Mouse (Mus musculus): ENCODE results near the gene Zfp710. TPM values are rescaled to one million over a fixed set of nuclear protein-coding genes. Genes with fewer than 3 reads are reported as not detected.
"Not testable (repeated sequence)": the region's sequence is repeated elsewhere in the genome, so short reads cannot be mapped to it uniquely, and the experiment has no call there.

The Zfp710 gene
- polyA plus RNA-seq, 1 experiment from 2014 or later: 10.3 TPM

- 83% methylated on average over 4 of the region's 4 CpGs for WGBS
- TF ChIP-seq EP300 (optimal IDR thresholded peaks at IDR 0.05) (no peak), CTCF (IDR thresholded peaks at IDR 0.05; ENCODE audit: low read depth) (no peak)
- H3K4me1 ChIP-seq (replicated peaks; ENCODE audit: control insufficient read depth, insufficient read depth): peaks cover 2% of the 10 kb centered on the region
Observed at GRCm38 (mm10) chr7:80047041-80047440, 22.4 kb downstream of the Zfp710 start.

DNA sequence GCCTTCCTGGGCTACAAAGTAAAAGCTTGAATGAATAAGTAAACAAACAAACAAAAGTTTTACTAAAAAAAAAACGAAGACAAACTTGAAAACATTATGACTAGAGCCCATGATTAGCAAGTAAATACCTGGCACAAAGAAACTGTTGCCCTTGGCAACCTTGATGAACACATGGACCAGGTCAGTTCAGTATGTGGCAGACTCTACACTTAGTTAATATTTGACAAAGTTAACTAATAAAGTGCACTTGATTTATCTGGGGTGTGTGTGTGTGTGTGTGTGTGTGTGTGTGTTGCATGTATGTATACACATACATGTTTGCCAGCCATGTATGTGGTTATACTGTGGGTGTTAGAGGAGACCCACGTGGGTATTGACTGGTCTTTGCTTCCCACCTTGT lies 25.1 kb downstream of the Zfp710 start:
- Histone ChIP-seq H3K4me3 (ENCODE audit: low read depth, low read length) (no peak overlapping the region), H3K4me2 (replicated peaks; ENCODE audit: low read depth) (no peak overlapping the region), H3K9ac (ENCODE audit: low read length) (no peak overlapping the region), H3K27me3 (ENCODE audit: control insufficient read depth, insufficient read depth, low read length) (no peaks in the 10 kb centered on the region), H3K27ac (replicated peaks) (no peak overlapping the region), H3K9me3 (ENCODE audit: control insufficient read depth, low read length) (no peaks in the 10 kb centered on the region), H3K36me3 (ENCODE audit: control insufficient read depth, insufficient read depth, low read length) (no peaks in the 10 kb centered on the region), H3K4me1 (replicated peaks; ENCODE audit: control insufficient read depth, insufficient read depth) (peaks cover 7% of the 10 kb centered on the region)
- WGBS: 40% methylated on average over 2 of the region's 2 CpGs
- peak; percentile 48 for ATAC-seq (ENCODE audit: low FRiP score, low TSS enrichment)
- peak; percentile 42 for DNase-seq (ENCODE audit: low spot score)
- TF ChIP-seq CTCF (IDR thresholded peaks at IDR 0.05; ENCODE audit: low read depth) (no peak), EP300 (optimal IDR thresholded peaks at IDR 0.05) (no peak)

More at GRCm38 (mm10) chr7:80047041-80047440, 22.4 kb downstream of the Zfp710 start:
- Histone ChIP-seq H3K4me3 (ENCODE audit: low read depth, low read length) (no peak overlapping the region), H3K27me3 (ENCODE audit: control insufficient read depth, insufficient read depth, low read length) (no peaks in the 10 kb centered on the region), H3K9me3 (ENCODE audit: control insufficient read depth, low read length) (no peaks in the 10 kb centered on the region), H3K9ac (ENCODE audit: low read length) (no peak overlapping the region), H3K4me2 (replicated peaks; ENCODE audit: low read depth) (no peak overlapping the region), H3K36me3 (ENCODE audit: control insufficient read depth, insufficient read depth, low read length) (no peaks in the 10 kb centered on the region), H3K27ac (replicated peaks) (no peak overlapping the region)
- ATAC-seq (ENCODE audit: low FRiP score, low TSS enrichment): no peak
- DNase-seq (ENCODE audit: low spot score): no peak

DNA sequence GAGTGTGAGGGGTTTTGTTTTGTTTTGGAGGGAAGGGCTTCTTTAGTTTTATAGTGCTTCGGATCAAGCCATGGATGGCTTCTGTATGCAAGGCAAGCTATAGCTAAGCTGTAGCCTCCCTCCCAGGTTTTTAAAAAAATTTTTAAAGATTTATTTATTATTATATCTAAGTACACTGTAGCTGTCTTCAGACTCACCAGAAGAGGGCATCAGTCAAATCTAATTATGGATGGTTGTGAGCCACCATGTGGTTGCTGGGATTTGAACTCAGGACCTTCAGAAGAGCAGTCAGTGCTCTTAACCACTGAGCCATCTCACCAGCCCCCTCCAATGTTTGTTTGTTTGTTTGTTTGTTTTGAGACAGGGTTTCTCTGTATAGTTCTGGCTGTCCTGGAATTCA lies 25.8 kb downstream of the Zfp710 start:
- not testable (repeated sequence) for H3K27ac ChIP-seq (replicated peaks); H3K4me3 ChIP-seq (ENCODE audit: low read depth, low read length)
- WGBS: 86% methylated on average over 1 of the region's 1 CpGs

GRCm38 (mm10) chr7:80051835-80052234 lies 27.2 kb downstream of the Zfp710 start:
- Histone ChIP-seq H3K27me3 (ENCODE audit: control insufficient read depth, insufficient read depth, low read length) (no peaks in the 10 kb centered on the region), H3K4me3 (ENCODE audit: low read depth, low read length) (no peak overlapping the region), H3K27ac (replicated peaks) (peak overlapping the region; percentile 69; the same call in 1 of the 2 replicates), H3K4me2 (replicated peaks; ENCODE audit: low read depth) (no peak overlapping the region; the same call in 1 of the 2 replicates), H3K9ac (ENCODE audit: low read length) (no peak overlapping the region), H3K36me3 (ENCODE audit: control insufficient read depth, insufficient read depth, low read length) (no peaks in the 10 kb centered on the region), H3K9me3 (ENCODE audit: control insufficient read depth, low read length) (no peaks in the 10 kb centered on the region), H3K4me1 (replicated peaks; ENCODE audit: control insufficient read depth, insufficient read depth) (peaks cover 11% of the 10 kb centered on the region)
- 31% methylated on average over 6 of the region's 6 CpGs for WGBS
- no peak for DNase-seq (ENCODE audit: low spot score)
- TF ChIP-seq EP300 (optimal IDR thresholded peaks at IDR 0.05): no peak
- no peak for TF ChIP-seq CTCF (IDR thresholded peaks at IDR 0.05; ENCODE audit: low read depth)
- ATAC-seq (ENCODE audit: low FRiP score, low TSS enrichment): no peak

More for the DNA sequence above, 25.8 kb downstream of the Zfp710 start:
- not testable (repeated sequence) for H3K9me3 ChIP-seq (ENCODE audit: control insufficient read depth, low read length); H3K4me2 ChIP-seq (replicated peaks; ENCODE audit: low read depth); DNase-seq (ENCODE audit: low spot score); ATAC-seq (ENCODE audit: low FRiP score, low TSS enrichment); H3K36me3 ChIP-seq (ENCODE audit: control insufficient read depth, insufficient read depth, low read length); H3K4me1 ChIP-seq (replicated peaks; ENCODE audit: control insufficient read depth, insufficient read depth); H3K27me3 ChIP-seq (ENCODE audit: control insufficient read depth, insufficient read depth, low read length); H3K9ac ChIP-seq (ENCODE audit: low read length)

DNA sequence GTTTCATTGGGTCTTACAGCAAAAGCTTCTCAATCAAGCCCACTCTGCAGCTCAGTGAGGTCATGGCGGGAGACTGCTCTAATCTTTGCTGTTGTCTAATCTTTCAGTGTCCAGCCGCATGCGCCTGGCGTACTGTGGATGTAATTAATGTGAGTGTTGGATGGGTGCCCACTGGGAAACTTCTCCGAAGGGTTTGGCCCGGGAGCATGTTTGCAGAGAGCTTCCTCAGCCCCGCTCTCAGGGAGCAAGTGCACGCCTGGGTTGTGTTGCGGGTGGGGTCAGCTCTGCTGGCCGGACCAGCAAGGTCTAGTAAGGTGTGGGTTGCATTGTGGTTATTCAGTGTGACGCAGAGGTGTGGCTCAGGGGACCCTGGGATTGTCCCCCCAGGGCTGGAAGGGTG lies 27.6 kb downstream of the Zfp710 start:
- DNase-seq (ENCODE audit: low spot score) (peak; percentile 79), ATAC-seq (ENCODE audit: low FRiP score, low TSS enrichment) (peak; percentile 15)
- H3K9me3 ChIP-seq (ENCODE audit: control insufficient read depth, low read length): no peaks in the 10 kb centered on the region
- no peak overlapping the region for H3K4me3 ChIP-seq (ENCODE audit: low read depth, low read length)
- TF ChIP-seq CTCF (IDR thresholded peaks at IDR 0.05; ENCODE audit: low read depth): no peak
- TF ChIP-seq EP300 (optimal IDR thresholded peaks at IDR 0.05): no peak
- peaks cover 12% of the 10 kb centered on the region for H3K4me1 ChIP-seq (replicated peaks; ENCODE audit: control insufficient read depth, insufficient read depth)
- H3K4me2 ChIP-seq (replicated peaks; ENCODE audit: low read depth): peak overlapping the region; percentile 24
- 5% methylated on average over 11 of the region's 11 CpGs for WGBS
- no peak overlapping the region for H3K9ac ChIP-seq (ENCODE audit: low read length)
- H3K36me3 ChIP-seq (ENCODE audit: control insufficient read depth, insufficient read depth, low read length): no peaks in the 10 kb centered on the region
- peak overlapping the region; percentile 69 for H3K27ac ChIP-seq (replicated peaks)
- H3K27me3 ChIP-seq (ENCODE audit: control insufficient read depth, insufficient read depth, low read length): no peaks in the 10 kb centered on the region

- Histone ChIP-seq H3K9me3 (ENCODE audit: control insufficient read depth, low read length) (no peaks in the 10 kb centered on the region), H3K4me3 (ENCODE audit: low read depth, low read length) (no peak overlapping the region), H3K36me3 (ENCODE audit: control insufficient read depth, insufficient read depth, low read length) (no peaks in the 10 kb centered on the region), H3K4me2 (replicated peaks; ENCODE audit: low read depth) (no peak overlapping the region), H3K4me1 (replicated peaks; ENCODE audit: control insufficient read depth, insufficient read depth) (peaks cover 12% of the 10 kb centered on the region), H3K9ac (ENCODE audit: low read length) (no peak overlapping the region), H3K27ac (replicated peaks) (peak overlapping the region; percentile 24; the same call in 1 of the 2 replicates), H3K27me3 (ENCODE audit: control insufficient read depth, insufficient read depth, low read length) (no peaks in the 10 kb centered on the region)
- DNase-seq (ENCODE audit: low spot score) (no peak), ATAC-seq (ENCODE audit: low FRiP score, low TSS enrichment) (peak; percentile 36)
- 81% methylated on average over 9 of the region's 9 CpGs for WGBS
- TF ChIP-seq EP300 (optimal IDR thresholded peaks at IDR 0.05) (no peak), CTCF (IDR thresholded peaks at IDR 0.05; ENCODE audit: low read depth) (peak; percentile 32; the same call in 1 of the 2 replicates)
Observed at GRCm38 (mm10) chr7:80053147-80053546, 28.5 kb downstream of the Zfp710 start.
